Mouse (Mus musculus) liver, adult 2 months (tissue): ENCODE measurements at regions not wholly inside any gene's neighbourhood (a gene's known extent, or its start where the extent isn't known, plus 50 kb on each side); places are given as distances from the start of the nearest gene placed in this dataset.

Source experiments
- CTCF ChIP-seq: fragments of 200-500 bp; IDR thresholded peaks from 2 replicates; pipeline ENCODE4 v1.5.1; 2011; ENCODE audit warnings: low read depth, low read length, control low read depth
- POLR2A ChIP-seq: fragments of 200-500 bp; IDR thresholded peaks from 2 replicates; pipeline ENCODE4 v1.6.1; 2011; ENCODE audit warnings: low read length, control low read depth; ENCODE audit not compliant: insufficient read depth; ENCODE audit errors: extremely low read depth

DNA sequence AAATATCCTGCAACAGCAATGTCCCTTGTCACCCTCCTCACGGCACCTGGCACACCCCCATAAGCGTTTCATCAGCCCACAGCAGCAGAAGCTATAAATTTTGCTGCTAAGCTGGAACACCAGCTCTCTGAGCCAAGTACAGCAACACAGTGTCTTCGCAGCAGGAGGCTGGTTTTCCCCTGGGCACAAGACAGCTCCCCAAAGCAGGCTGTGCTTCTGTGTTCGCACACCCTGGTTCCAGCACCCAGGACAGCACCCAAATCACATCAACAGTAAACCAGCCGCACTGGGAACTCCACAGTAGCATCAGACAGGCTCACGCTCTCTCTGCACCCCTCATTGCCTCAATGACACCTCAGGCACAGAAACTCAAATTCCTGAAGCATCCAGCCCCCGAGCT is 64.8 kb upstream of the Smim23 start:
- TF ChIP-seq POLR2A (no peak), CTCF (no peak)
